Mouse (Mus musculus) liver, embryonic 11.5 days (tissue): ENCODE measurements around the gene Lrmda. TPM values are rescaled to one million over a fixed set of nuclear protein-coding genes. Genes with fewer than 3 reads are reported as not detected.

ENCODE experiments used
- ATAC-seq: fragments of 200-750 bp; cut with Nextera tagmentation; replicated peaks from 2 replicates; pipeline ENCODE4 v1.8.0; 2017; ENCODE audit warnings: moderate number of reproducible peaks, mild to moderate bottlenecking, moderate TSS enrichment, moderate library complexity; ENCODE audit not compliant: low FRiP score
- DNase-seq: peaks from one replicate; pipeline ENCODE4 v3.0.0-alpha.2; 2017; ENCODE audit warnings: low spot score
- H3K27ac ChIP-seq: fragments of 300-500 bp; sonication (generic); 2 replicates; pipeline ENCODE4 v1.5.1; 2014; ENCODE audit warnings: mild to moderate bottlenecking, low read depth, low read length, control low read depth
- H3K27me3 ChIP-seq: fragments of 300-500 bp; sonication (generic); replicated peaks from 2 replicates; pipeline ENCODE4 v1.6.1; 2014; ENCODE audit warnings: low read length, mixed read lengths; ENCODE audit not compliant: control insufficient read depth, insufficient read depth
- H3K36me3 ChIP-seq: fragments of 300-500 bp; sonication (generic); 2 replicates; pipeline ENCODE4 v1.6.1; 2014; ENCODE audit warnings: mild to moderate bottlenecking, low read length, moderate library complexity, mixed read lengths; ENCODE audit not compliant: control insufficient read depth, insufficient read depth
- H3K4me1 ChIP-seq: fragments of 300-500 bp; sonication (generic); replicated peaks from 2 replicates; pipeline ENCODE4 v1.6.1; 2014; ENCODE audit warnings: low read length, mixed read lengths; ENCODE audit not compliant: control insufficient read depth, insufficient read depth
- H3K4me2 ChIP-seq: fragments of 300-500 bp; sonication (generic); 2 replicates; pipeline ENCODE4 v1.6.1; 2014; ENCODE audit warnings: mild to moderate bottlenecking, control low read depth, moderate library complexity
- H3K4me3 ChIP-seq: fragments of 300-500 bp; sonication (generic); 2 replicates; pipeline ENCODE4 v1.5.1; 2014; ENCODE audit warnings: low read depth, low read length, control low read depth
- H3K9ac ChIP-seq: fragments of 300-500 bp; sonication (generic); 2 replicates; pipeline ENCODE4 v1.6.1; 2014; ENCODE audit warnings: low read depth, low read length, control low read depth
- H3K9me3 ChIP-seq: fragments of 300-500 bp; sonication (generic); 2 replicates; pipeline ENCODE4 v1.6.1; 2016; ENCODE audit warnings: low read length, inconsistent platforms, mixed read lengths; ENCODE audit not compliant: control insufficient read depth
- WGBS: fragments of 180-500 bp; shearing (Covaris S2); extraction: QIAGEN DNeasy Blood & Tissue Kit; methylation state at CpG from one replicate; pipeline ENCODE4 v1.1.7; 2014; 5-methylcytosine and 5-hydroxymethylcytosine counted together
- polyA plus RNA-seq: library from polyadenylated mRNA; unstranded; fragments of >200 nt; fragmentation: Nextera tagmentation; extraction: Ambion mirVana; gene quantifications from 2 replicates; pipeline ENCODE4 v1.2.1, GENCODE M21; 2014

The Lrmda gene
- polyA plus RNA-seq, 1 experiment from 2014 or later = 0.53 TPM

GRCm38 (mm10) chr14:22357991-22358503, 338.5 kb downstream of the Lrmda start:
- H3K27ac ChIP-seq = no peak overlapping the region
- no peaks in the 10 kb centered on the region for H3K27me3 ChIP-seq
- H3K4me1 ChIP-seq = no peaks in the 10 kb centered on the region
- H3K4me2 ChIP-seq = no peak overlapping the region
- ATAC-seq (no peak), DNase-seq (no peak)
- no peaks in the 10 kb centered on the region for H3K36me3 ChIP-seq
- H3K9ac ChIP-seq = no peak overlapping the region
- 70% methylated on average over 9 of the region's 9 CpGs for WGBS
- H3K9me3 ChIP-seq = no peaks in the 10 kb centered on the region
- no peak overlapping the region for H3K4me3 ChIP-seq

GRCm38 (mm10) chr14:22364010-22364748, 344.7 kb downstream of the Lrmda start:
- 79% methylated on average over 6 of the region's 6 CpGs for WGBS
- H3K36me3 ChIP-seq = no peaks in the 10 kb centered on the region
- no peaks in the 10 kb centered on the region for H3K9me3 ChIP-seq
- H3K9ac ChIP-seq = no peak overlapping the region
- DNase-seq (no peak), ATAC-seq (no peak)
- H3K4me2 ChIP-seq = no peak overlapping the region
- no peak overlapping the region for H3K4me3 ChIP-seq
- H3K4me1 ChIP-seq = no peaks in the 10 kb centered on the region
- no peak overlapping the region for H3K27ac ChIP-seq
- H3K27me3 ChIP-seq = no peaks in the 10 kb centered on the region

- Histone ChIP-seq H3K9me3 (no peaks in the 10 kb centered on the region), H3K4me1 (no peaks in the 10 kb centered on the region), H3K4me3 (no peak overlapping the region), H3K36me3 (no peaks in the 10 kb centered on the region), H3K27me3 (no peaks in the 10 kb centered on the region), H3K4me2 (no peak overlapping the region), H3K27ac (no peak overlapping the region), H3K9ac (no peak overlapping the region)
- no peak for ATAC-seq
- 81% methylated on average over 6 of the region's 6 CpGs for WGBS
- DNase-seq = no peak
Measured at GRCm38 (mm10) chr14:22364771-22365355, 345.4 kb downstream of the Lrmda start.

GRCm38 (mm10) chr14:22367615-22368014, 348.1 kb downstream of the Lrmda start:
- H3K36me3 ChIP-seq = no peaks in the 10 kb centered on the region
- H3K4me1 ChIP-seq = peaks cover 3% of the 10 kb centered on the region; the same call in 1 of the 2 replicates
- H3K9me3 ChIP-seq = no peaks in the 10 kb centered on the region
- no peak overlapping the region for H3K9ac ChIP-seq
- no peak overlapping the region for H3K27ac ChIP-seq
- no peak overlapping the region for H3K4me3 ChIP-seq
- H3K4me2 ChIP-seq = no peak overlapping the region
- WGBS = 76% methylated on average over 4 of the region's 4 CpGs
- no peaks in the 10 kb centered on the region for H3K27me3 ChIP-seq
- ATAC-seq (no peak), DNase-seq (no peak)

GRCm38 (mm10) chr14:22371136-22371535, 351.6 kb downstream of the Lrmda start:
- Histone ChIP-seq H3K4me3 (no peak overlapping the region), H3K9ac (no peak overlapping the region), H3K27ac (no peak overlapping the region), H3K9me3 (no peaks in the 10 kb centered on the region), H3K36me3 (no peaks in the 10 kb centered on the region), H3K4me2 (no peak overlapping the region), H3K4me1 (peaks cover 3% of the 10 kb centered on the region; the same call in 1 of the 2 replicates), H3K27me3 (no peaks in the 10 kb centered on the region)
- DNase-seq = no peak
- 49% methylated on average over 8 of the region's 8 CpGs for WGBS
- no peak for ATAC-seq

- no peak for DNase-seq
- H3K9ac ChIP-seq = no peak overlapping the region
- WGBS = 83% methylated on average over 9 of the region's 9 CpGs
- peaks cover 3% of the 10 kb centered on the region; the same call in 1 of the 2 replicates for H3K4me1 ChIP-seq
- no peak overlapping the region for H3K4me2 ChIP-seq
- no peak for ATAC-seq
- no peak overlapping the region for H3K27ac ChIP-seq
- no peaks in the 10 kb centered on the region for H3K9me3 ChIP-seq
- H3K27me3 ChIP-seq = no peaks in the 10 kb centered on the region
- H3K36me3 ChIP-seq = no peaks in the 10 kb centered on the region
- H3K4me3 ChIP-seq = no peak overlapping the region
Measured at GRCm38 (mm10) chr14:22372666-22373360, 353.3 kb downstream of the Lrmda start.

- H3K9ac ChIP-seq = no peak overlapping the region
- H3K4me1 ChIP-seq = peaks cover 3% of the 10 kb centered on the region; the same call in 1 of the 2 replicates
- H3K4me3 ChIP-seq = no peak overlapping the region
- no peaks in the 10 kb centered on the region for H3K9me3 ChIP-seq
- ATAC-seq (no peak), DNase-seq (no peak)
- H3K4me2 ChIP-seq = no peak overlapping the region
- H3K27me3 ChIP-seq = no peaks in the 10 kb centered on the region
- no peaks in the 10 kb centered on the region for H3K36me3 ChIP-seq
- H3K27ac ChIP-seq = no peak overlapping the region
- 77% methylated on average over 3 of the region's 3 CpGs for WGBS
Measured at GRCm38 (mm10) chr14:22373361-22373745, 353.8 kb downstream of the Lrmda start.

GRCm38 (mm10) chr14:22377148-22377547, 357.6 kb downstream of the Lrmda start:
- Histone ChIP-seq H3K4me1 (no peaks in the 10 kb centered on the region), H3K27me3 (no peaks in the 10 kb centered on the region), H3K4me2 (no peak overlapping the region), H3K9me3 (no peaks in the 10 kb centered on the region), H3K9ac (no peak overlapping the region), H3K27ac (no peak overlapping the region), H3K36me3 (no peaks in the 10 kb centered on the region), H3K4me3 (no peak overlapping the region)
- no peak for ATAC-seq
- WGBS = 74% methylated on average over 1 of the region's 1 CpGs
- DNase-seq = no peak
